Mouse (Mus musculus) yolk sac, embryonic 10.5 days (tissue): ENCODE data around the gene Rufy4.
"Not testable (repeated sequence)": the region's sequence is repeated elsewhere in the genome, so short reads cannot be mapped to it uniquely, and the experiment has no call there.

ENCODE experiments used
- DNase-seq: peaks from one replicate; pipeline ENCODE4 v3.0.0-alpha.2; 2017; ENCODE audit warnings: low spot score

Rufy4 gene

GRCm38 (mm10) chr1:74151091-74151490 lies 25.8 kb downstream of the Rufy4 start:
- peak; percentile 76 for DNase-seq

GRCm38 (mm10) chr1:74153461-74154184 lies 28.3 kb downstream of the Rufy4 start, which contains the start of gene Cxcr2:
Cxcr2 (plus strand) TSS chr1:74153989.
- DNase-seq, result no peak

DNA sequence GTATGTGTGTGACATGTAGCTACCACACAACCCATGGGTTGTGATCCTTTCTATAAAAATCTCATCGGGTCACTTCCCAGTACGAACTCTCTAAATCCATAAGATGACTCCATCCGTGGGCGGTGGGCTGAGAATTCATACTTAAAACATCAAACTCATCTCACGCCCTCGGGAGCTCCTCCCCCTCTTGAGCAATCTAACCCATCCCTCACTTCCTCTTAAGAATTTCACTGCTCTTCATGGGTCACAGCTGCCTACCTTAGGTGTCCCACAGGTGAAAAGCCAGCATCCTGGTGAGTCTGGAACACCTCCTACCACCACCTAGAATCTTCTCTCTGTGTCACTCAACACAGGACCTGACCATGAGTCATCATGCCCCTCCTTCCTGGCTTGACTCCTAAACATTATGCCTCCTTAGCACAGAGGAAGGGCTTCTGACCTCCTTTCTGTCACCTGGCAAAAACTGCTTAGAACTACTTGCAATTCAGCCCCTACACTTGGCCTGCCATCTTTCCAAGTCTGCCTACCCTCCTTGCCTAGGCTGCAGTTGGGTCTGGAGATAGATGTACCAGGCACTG lies 30.2 kb downstream of the Rufy4 start:
- DNase-seq, result no peak

GRCm38 (mm10) chr1:74156381-74156910 lies 31.1 kb downstream of the Rufy4 start:
- no peak for DNase-seq

DNA sequence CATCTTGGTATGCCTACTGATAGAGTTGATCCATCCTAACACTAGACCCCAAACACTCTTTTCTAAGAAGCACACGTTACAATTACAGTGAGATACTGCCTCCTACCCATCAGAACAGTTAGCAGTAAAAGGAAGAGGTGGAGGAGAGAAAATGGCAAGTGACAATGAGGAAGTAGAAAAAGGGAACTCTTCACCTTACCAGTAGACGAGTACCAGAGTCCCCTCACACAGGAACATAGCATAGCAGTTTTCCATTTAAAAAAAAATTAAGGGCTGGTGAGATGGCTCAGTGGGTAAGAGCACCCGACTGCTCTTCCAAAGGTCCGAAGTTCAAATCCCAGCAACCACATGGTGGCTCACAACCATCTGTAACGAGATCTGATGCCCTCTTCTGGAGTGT lies 34.3 kb downstream of the Rufy4 start:
- DNase-seq, result not testable (repeated sequence)

DNA sequence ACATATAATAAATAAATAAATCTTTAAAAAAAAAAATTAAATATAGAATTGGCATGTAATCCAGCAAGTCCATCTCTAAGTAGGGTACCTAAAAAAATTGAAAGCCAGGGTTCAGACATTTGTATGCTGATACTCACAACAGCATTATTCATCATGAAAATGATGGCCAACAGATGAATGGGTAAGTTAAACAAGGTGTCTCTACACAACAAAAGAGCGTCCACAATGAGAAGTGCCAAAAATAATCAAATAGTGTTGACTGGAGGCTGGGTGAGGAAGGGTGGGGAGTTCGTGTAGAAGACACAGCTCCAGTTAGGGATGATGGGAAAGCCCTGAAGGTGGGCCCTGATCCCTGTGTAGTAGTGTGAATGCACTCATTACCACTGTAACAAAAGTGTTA lies 34.7 kb downstream of the Rufy4 start:
- no peak for DNase-seq

- no peak for DNase-seq
These were observed 41.8 kb downstream of the Rufy4 start for GRCm38 (mm10) chr1:74167136-74167535.

- DNase-seq, result no peak
These were observed 44.4 kb downstream of the Rufy4 start for GRCm38 (mm10) chr1:74169721-74170120.

GRCm38 (mm10) chr1:74172722-74173121 lies 47.4 kb downstream of the Rufy4 start:
- DNase-seq, result no peak

DNA sequence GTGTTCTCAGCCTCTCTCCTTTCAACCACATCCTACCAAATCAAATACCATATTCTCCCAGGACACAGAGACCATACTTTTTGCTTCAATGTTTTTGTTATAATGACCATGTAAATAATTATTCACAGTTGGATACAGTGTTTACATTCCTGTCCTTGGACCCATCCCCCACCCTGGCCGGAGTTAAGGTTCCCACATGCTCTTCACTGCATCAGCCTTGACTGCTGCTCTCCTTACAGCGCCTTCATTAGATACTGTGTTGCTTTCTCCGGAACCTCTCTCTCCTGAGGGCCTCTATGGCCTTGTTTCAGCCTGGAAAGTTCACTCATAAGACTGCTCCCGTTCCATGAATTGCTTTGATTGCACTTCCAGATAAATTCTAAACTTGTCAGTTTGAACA lies 50.4 kb downstream of the Rufy4 start:
- no peak for DNase-seq

DNA sequence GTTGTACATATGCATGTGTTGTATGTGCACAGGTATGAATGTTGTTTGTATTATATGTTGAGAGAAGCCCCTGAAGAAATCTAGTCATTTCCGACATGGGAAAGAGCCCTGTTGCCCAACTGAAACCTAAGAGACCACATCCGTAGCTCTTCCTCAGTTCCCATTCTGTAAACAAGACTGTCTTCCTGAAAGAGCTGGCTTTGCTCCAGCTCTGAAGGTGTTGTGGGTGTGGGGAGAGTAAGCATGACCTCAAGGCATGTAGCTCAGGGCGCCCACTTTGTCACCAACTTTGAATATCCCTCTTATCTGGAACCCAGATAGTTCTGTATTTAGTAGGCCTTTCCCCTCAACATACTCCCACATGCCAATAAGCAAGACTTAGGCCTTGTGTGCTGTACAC lies 53.3 kb downstream of the Rufy4 start:
- DNase-seq, result no peak

GRCm38 (mm10) chr1:74179624-74180408 lies 54.5 kb downstream of the Rufy4 start:
- DNase-seq, result no peak

GRCm38 (mm10) chr1:74181462-74181861 lies 56.1 kb downstream of the Rufy4 start:
- DNase-seq, result no peak

DNA sequence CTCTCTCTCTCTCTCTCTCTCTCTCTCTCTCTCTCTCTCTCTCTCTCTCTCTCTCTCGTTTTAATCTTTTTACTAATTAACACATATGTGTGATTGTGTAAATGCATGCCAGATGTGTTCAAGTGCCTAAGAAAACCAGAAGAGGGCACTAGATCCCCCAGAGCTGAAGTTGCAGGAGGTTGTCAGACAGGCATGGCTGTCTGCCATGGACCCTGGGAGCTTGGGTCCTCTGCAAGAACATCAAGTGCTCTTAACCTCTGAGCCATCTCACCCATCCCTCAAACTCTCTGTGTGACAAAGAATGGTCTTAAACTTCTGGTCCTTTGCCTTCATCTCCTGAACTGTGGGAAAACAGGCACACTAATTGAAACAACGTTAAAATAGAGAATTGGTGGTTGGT lies 57.7 kb downstream of the Rufy4 start:
- no peak for DNase-seq

DNA sequence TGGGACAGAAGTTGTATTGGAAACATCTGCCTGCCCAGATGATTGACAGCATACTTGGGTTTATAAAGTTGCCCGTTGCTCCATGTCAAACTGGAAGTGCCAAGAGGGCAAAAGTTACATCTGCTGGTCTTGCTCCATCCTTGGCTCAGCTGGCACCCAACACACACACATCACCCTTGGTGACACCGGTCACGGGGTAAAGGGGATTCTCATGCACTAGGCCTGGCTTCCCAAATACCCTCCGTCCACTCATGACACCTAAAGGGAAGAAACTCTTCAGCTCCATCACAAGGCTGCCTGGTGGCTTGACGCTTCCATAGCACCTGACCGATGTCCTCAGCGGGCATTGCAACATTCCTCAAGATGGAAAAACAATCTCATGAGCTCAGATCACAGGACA lies 65.1 kb downstream of the Rufy4 start:
- DNase-seq, result no peak

- no peak for DNase-seq
These were observed 67.4 kb downstream of the Rufy4 start for GRCm38 (mm10) chr1:74192711-74193110.

DNA sequence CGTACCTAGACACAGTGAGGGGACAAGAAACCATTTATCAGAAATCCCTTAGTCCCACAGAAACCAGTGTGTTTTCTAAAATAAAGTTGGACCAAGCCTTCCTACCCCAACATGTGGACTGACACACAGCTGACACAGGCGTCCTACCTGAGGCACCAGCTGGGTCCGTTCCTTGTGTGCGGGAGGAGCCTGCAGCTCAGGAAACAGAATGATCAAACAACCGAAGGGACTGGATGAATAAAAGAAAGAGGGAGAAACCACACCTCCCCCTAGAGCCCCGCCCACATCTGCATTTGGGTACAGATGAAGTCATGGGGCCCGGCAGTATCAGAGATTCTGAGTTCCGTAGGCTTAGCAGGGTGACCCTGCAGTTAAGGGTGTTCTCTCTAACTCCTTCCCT lies 69.1 kb downstream of the Rufy4 start, which contains the start of gene Cxcr1:
Gene Cxcr1 (minus strand): TSS at position 187 of the 400 bp plus-strand sequence.
- DNase-seq, result no peak

DNA sequence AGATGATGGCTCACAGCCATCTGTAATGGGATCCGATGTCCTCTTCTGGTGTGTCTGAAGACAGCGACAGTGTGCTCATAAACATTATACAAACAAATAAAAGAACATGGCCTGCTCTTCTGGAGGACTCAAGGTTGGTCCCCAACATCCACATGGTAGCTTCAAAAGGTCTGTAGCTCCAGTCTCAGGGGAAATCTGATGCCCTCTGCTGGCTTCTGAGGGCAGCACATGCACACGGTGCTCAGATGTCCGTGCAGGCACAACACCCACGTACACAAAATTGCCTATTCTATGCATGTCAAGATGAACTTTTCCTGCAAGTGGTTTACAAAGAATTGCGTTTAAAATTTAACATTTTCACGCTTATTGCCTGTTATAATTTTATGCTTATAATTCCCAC lies 70.6 kb downstream of the Rufy4 start:
- no peak for DNase-seq

DNA sequence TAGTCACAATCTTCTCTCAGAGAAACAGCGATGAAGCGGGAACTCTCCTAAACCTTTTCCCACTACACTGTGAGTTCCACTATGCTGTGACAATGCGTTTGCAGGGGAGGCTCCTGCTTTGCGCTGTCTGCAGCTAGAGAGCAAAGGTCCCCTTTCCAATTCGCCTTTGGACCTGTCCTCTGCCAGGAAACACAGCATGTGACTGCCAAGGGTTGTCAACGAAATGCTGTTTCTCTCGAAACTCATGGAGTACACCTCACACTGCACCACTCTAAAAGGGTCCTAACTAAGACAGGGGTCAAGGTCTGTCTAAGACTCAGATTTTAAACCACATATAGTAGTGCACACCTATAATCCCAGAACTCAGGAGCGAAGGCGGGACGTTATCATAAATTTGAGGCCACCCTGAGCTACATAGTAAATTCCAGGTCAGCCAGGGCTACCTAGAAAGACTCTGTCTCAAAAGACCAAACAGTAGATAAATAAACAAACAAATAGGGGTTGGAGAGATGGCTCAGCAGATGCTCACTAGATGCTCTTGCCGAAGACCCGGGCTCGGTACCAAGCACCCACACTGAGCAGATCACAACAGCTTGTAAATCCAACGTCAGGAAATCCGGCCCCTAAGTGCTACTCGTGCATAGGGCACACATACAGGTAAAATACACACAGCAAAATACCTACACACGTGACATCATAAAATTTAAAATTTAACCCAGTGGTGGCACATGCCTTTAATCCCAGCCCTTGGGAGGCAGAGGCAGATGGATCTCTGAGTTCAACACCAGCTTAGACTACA lies 71.5 kb downstream of the Rufy4 start:
- DNase-seq, result peak; percentile 82
